Mouse (Mus musculus) embryonic facial prominence, embryonic 10.5 days (tissue): ENCODE measurements around the gene Pou2f2. TPM values are rescaled to one million over a fixed set of nuclear protein-coding genes. Genes with fewer than 3 reads are reported as not detected.

Experiments used
- DNase-seq: peaks from one replicate; pipeline ENCODE4 v3.0.0-alpha.2; 2017; ENCODE audit warnings: low spot score
- H3K27ac ChIP-seq: fragments of 300-500 bp; sonication (generic); replicated peaks from 2 replicates; pipeline ENCODE4 v1.5.1; 2016; ENCODE audit warnings: mild to moderate bottlenecking
- H3K27me3 ChIP-seq: fragments of 300-500 bp; sonication (generic); replicated peaks from 2 replicates; pipeline ENCODE4 v1.6.1; 2016; ENCODE audit warnings: low read depth, mild to moderate bottlenecking; ENCODE audit not compliant: poor library complexity, severe bottlenecking
- H3K36me3 ChIP-seq: fragments of 300-500 bp; sonication (generic); replicated peaks from 2 replicates; pipeline ENCODE4 v1.6.1; 2016; ENCODE audit warnings: mild to moderate bottlenecking, moderate library complexity
- H3K4me1 ChIP-seq: fragments of 300-500 bp; sonication (generic); 2 replicates; pipeline ENCODE4 v1.6.1; 2016
- H3K4me3 ChIP-seq: fragments of 300-500 bp; sonication (generic); 2 replicates; pipeline ENCODE4 v1.5.1; 2016; ENCODE audit warnings: mild to moderate bottlenecking, moderate library complexity
- H3K9me3 ChIP-seq: fragments of 300-500 bp; sonication (generic); 2 replicates; pipeline ENCODE4 v1.6.1; 2016; ENCODE audit warnings: mild to moderate bottlenecking
- WGBS: fragments of 180-500 bp; shearing (Covaris S2); methylation state at CpG from one replicate; pipeline ENCODE4 v1.1.7; 2016; 5-methylcytosine and 5-hydroxymethylcytosine counted together
- polyA plus RNA-seq: library from polyadenylated mRNA; unstranded; fragments of >200 nt; fragmentation: Nextera tagmentation; extraction: Ambion mirVana; gene quantifications from 2 replicates; pipeline ENCODE4 v1.2.1, GENCODE M21; 2016

The Pou2f2 gene
- polyA plus RNA-seq, 1 experiment from 2014 or later, result 4.9 TPM

- Histone ChIP-seq H3K27ac (no peak overlapping the region), H3K4me3 (no peak overlapping the region), H3K27me3 (no peaks in the 10 kb centered on the region), H3K36me3 (no peaks in the 10 kb centered on the region), H3K4me1 (peaks cover 14% of the 10 kb centered on the region), H3K9me3 (no peaks in the 10 kb centered on the region)
- 56% methylated on average over 16 of the region's 17 CpGs for WGBS
- no peak for DNase-seq
These were observed 72.6 kb downstream of the Pou2f2 start for GRCm38 (mm10) chr7:25106790-25107502.

GRCm38 (mm10) chr7:25105411-25106160 lies 73.9 kb downstream of the Pou2f2 start:
- peaks cover 14% of the 10 kb centered on the region for H3K4me1 ChIP-seq
- H3K4me3 ChIP-seq, result no peak overlapping the region
- whole genome bisulfite sequencing, result 22% methylated on average over 17 of the region's 17 CpGs
- no peaks in the 10 kb centered on the region for H3K36me3 ChIP-seq
- peak; percentile 82 for DNase-seq
- no peaks in the 10 kb centered on the region for H3K27me3 ChIP-seq
- no peaks in the 10 kb centered on the region for H3K9me3 ChIP-seq
- H3K27ac ChIP-seq, result no peak overlapping the region

GRCm38 (mm10) chr7:25099581-25099980 lies 79.9 kb downstream of the Pou2f2 start:
- DNase-seq, result no peak
- no peak overlapping the region for H3K4me3 ChIP-seq
- H3K9me3 ChIP-seq, result no peaks in the 10 kb centered on the region
- no peak overlapping the region for H3K27ac ChIP-seq
- H3K4me1 ChIP-seq, result peaks cover 4% of the 10 kb centered on the region
- no peaks in the 10 kb centered on the region for H3K36me3 ChIP-seq
- WGBS, result 49% methylated on average over 4 of the region's 4 CpGs
- H3K27me3 ChIP-seq, result no peaks in the 10 kb centered on the region

- Histone ChIP-seq H3K27me3 (peaks cover 4% of the 10 kb centered on the region; the same call in 1 of the 2 replicates), H3K36me3 (no peaks in the 10 kb centered on the region), H3K9me3 (no peaks in the 10 kb centered on the region), H3K27ac (no peak overlapping the region), H3K4me1 (peaks cover 8% of the 10 kb centered on the region), H3K4me3 (no peak overlapping the region)
- 73% methylated on average over 3 of the region's 3 CpGs for WGBS
- no peak for DNase-seq
These were observed 81.4 kb downstream of the Pou2f2 start for GRCm38 (mm10) chr7:25098169-25098568.

GRCm38 (mm10) chr7:25089875-25090274 lies 89.7 kb downstream of the Pou2f2 start:
- H3K9me3 ChIP-seq, result no peaks in the 10 kb centered on the region
- peaks cover 54% of the 10 kb centered on the region for H3K4me1 ChIP-seq
- peaks cover 24% of the 10 kb centered on the region for H3K36me3 ChIP-seq
- H3K27me3 ChIP-seq, result peaks cover 11% of the 10 kb centered on the region
- H3K27ac ChIP-seq, result peak overlapping the region; percentile 82
- peak; percentile 71 for DNase-seq
- 17% methylated on average over 10 of the region's 10 CpGs for WGBS
- H3K4me3 ChIP-seq, result peak overlapping the region; percentile 33

- peak overlapping the region; percentile 82 for H3K27ac ChIP-seq
These were observed 90.6 kb downstream of the Pou2f2 start for GRCm38 (mm10) chr7:25088968-25089367.

GRCm38 (mm10) chr7:25088531-25088930 lies 91.0 kb downstream of the Pou2f2 start:
- H3K9me3 ChIP-seq, result no peaks in the 10 kb centered on the region
- H3K4me3 ChIP-seq, result peak overlapping the region; percentile 17; the same call in 1 of the 2 replicates
- H3K4me1 ChIP-seq, result peaks cover 50% of the 10 kb centered on the region
- H3K36me3 ChIP-seq, result peaks cover 37% of the 10 kb centered on the region
- DNase-seq, result peak; percentile 74
- WGBS, result 4% methylated on average over 10 of the region's 10 CpGs
- peak overlapping the region; percentile 82 for H3K27ac ChIP-seq
- peaks cover 11% of the 10 kb centered on the region for H3K27me3 ChIP-seq

More at GRCm38 (mm10) chr7:25088968-25089367, 90.6 kb downstream of the Pou2f2 start:
- H3K9me3 ChIP-seq, result no peaks in the 10 kb centered on the region
- 23% methylated on average over 11 of the region's 11 CpGs for WGBS
- H3K36me3 ChIP-seq, result peaks cover 33% of the 10 kb centered on the region
- peaks cover 11% of the 10 kb centered on the region for H3K27me3 ChIP-seq
- H3K4me3 ChIP-seq, result peak overlapping the region; percentile 17; the same call in 1 of the 2 replicates
- DNase-seq, result no peak
- peaks cover 54% of the 10 kb centered on the region for H3K4me1 ChIP-seq

GRCm38 (mm10) chr7:25087972-25088371 lies 91.6 kb downstream of the Pou2f2 start:
- Histone ChIP-seq H3K4me3 (no peak overlapping the region), H3K9me3 (no peaks in the 10 kb centered on the region), H3K36me3 (peaks cover 43% of the 10 kb centered on the region), H3K4me1 (peaks cover 45% of the 10 kb centered on the region), H3K27me3 (peaks cover 6% of the 10 kb centered on the region), H3K27ac (peak overlapping the region; percentile 60)
- no peak for DNase-seq
- WGBS, result 55% methylated on average over 5 of the region's 5 CpGs

- 50% methylated on average over 10 of the region's 10 CpGs for WGBS
- no peaks in the 10 kb centered on the region for H3K9me3 ChIP-seq
- peaks cover 39% of the 10 kb centered on the region for H3K4me1 ChIP-seq
- H3K4me3 ChIP-seq, result no peak overlapping the region
- H3K27me3 ChIP-seq, result no peaks in the 10 kb centered on the region
- H3K36me3 ChIP-seq, result peaks cover 49% of the 10 kb centered on the region
- DNase-seq, result peak; percentile 44
- peak overlapping the region; percentile 60 for H3K27ac ChIP-seq
These were observed 92.1 kb downstream of the Pou2f2 start for GRCm38 (mm10) chr7:25087256-25087912.

- H3K4me1 ChIP-seq, result peaks cover 35% of the 10 kb centered on the region
- no peak overlapping the region for H3K4me3 ChIP-seq
- no peak overlapping the region for H3K27ac ChIP-seq
- H3K9me3 ChIP-seq, result no peaks in the 10 kb centered on the region
- no peaks in the 10 kb centered on the region for H3K27me3 ChIP-seq
- H3K36me3 ChIP-seq, result peaks cover 56% of the 10 kb centered on the region
- no peak for DNase-seq
- WGBS, result 65% methylated on average over 3 of the region's 3 CpGs
These were observed 92.9 kb downstream of the Pou2f2 start for GRCm38 (mm10) chr7:25086656-25087055.

- Histone ChIP-seq H3K4me3 (no peak overlapping the region), H3K27me3 (no peaks in the 10 kb centered on the region), H3K27ac (no peak overlapping the region), H3K4me1 (peaks cover 26% of the 10 kb centered on the region), H3K36me3 (peaks cover 76% of the 10 kb centered on the region), H3K9me3 (no peaks in the 10 kb centered on the region)
- no peak for DNase-seq
- 88% methylated on average over 5 of the region's 5 CpGs for WGBS
These were observed 94.9 kb downstream of the Pou2f2 start for GRCm38 (mm10) chr7:25084621-25085020.

GRCm38 (mm10) chr7:25082510-25082909 lies 97.0 kb downstream of the Pou2f2 start:
- no peak overlapping the region for H3K4me3 ChIP-seq
- H3K27me3 ChIP-seq, result no peaks in the 10 kb centered on the region
- H3K27ac ChIP-seq, result no peak overlapping the region
- WGBS, result 89% methylated on average over 4 of the region's 4 CpGs
- peaks cover 26% of the 10 kb centered on the region for H3K4me1 ChIP-seq
- no peak for DNase-seq
- H3K9me3 ChIP-seq, result no peaks in the 10 kb centered on the region
- H3K36me3 ChIP-seq, result peaks cover 86% of the 10 kb centered on the region
